Mouse (Mus musculus) testis, adult 2 months (tissue): Measurements from ENCODE around the gene Abhd16b. TPM values are rescaled to one million over a fixed set of nuclear protein-coding genes. Genes with fewer than 3 reads are reported as not detected.
A peak's percentile ranks its signal among the peaks of the same experiment; 100 is the strongest.

Experiments
- H3K27ac ChIP-seq: fragments of 200-500 bp; 2 replicates; pipeline ENCODE4 v1.5.1; 2012; ENCODE audit warnings: low read depth, low read length; ENCODE audit not compliant: control insufficient read depth, insufficient read depth
- H3K27me3 ChIP-seq: fragments of 200-500 bp; 2 replicates; pipeline ENCODE4 v1.6.1; 2012; ENCODE audit warnings: mild to moderate bottlenecking, low read length, moderate library complexity; ENCODE audit not compliant: control insufficient read depth, insufficient read depth
- H3K36me3 ChIP-seq: fragments of 200-500 bp; 2 replicates; pipeline ENCODE4 v1.6.1; 2012; ENCODE audit warnings: mild to moderate bottlenecking, low read length; ENCODE audit not compliant: control insufficient read depth, insufficient read depth
- H3K4me1 ChIP-seq: fragments of 200-500 bp; 2 replicates; pipeline ENCODE4 v1.6.1; 2012; ENCODE audit warnings: low read length; ENCODE audit not compliant: control insufficient read depth, insufficient read depth
- H3K4me3 ChIP-seq: fragments of 200-500 bp; 2 replicates; pipeline ENCODE4 v1.5.1; 2012; ENCODE audit warnings: low read depth, mild to moderate bottlenecking, low read length, moderate library complexity, mixed read lengths; ENCODE audit not compliant: control insufficient read depth
- CTCF ChIP-seq: fragments of 200-500 bp; IDR thresholded peaks from 2 replicates; pipeline ENCODE4 v1.5.1; 2012; ENCODE audit warnings: low read depth, mild to moderate bottlenecking, inconsistent platforms, low read length, moderate library complexity; ENCODE audit not compliant: control insufficient read depth, insufficient read depth, insufficient replicate concordance
- POLR2A ChIP-seq: fragments of 200-500 bp; IDR thresholded peaks from 2 replicates; pipeline ENCODE4 v1.6.1; 2012; ENCODE audit warnings: low read depth, mild to moderate bottlenecking, inconsistent platforms, low read length, moderate library complexity; ENCODE audit not compliant: control insufficient read depth
- polyA plus RNA-seq: library from polyadenylated mRNA; depleted of rRNA; stranded (reverse); fragments of >200 nt; gene quantifications from 2 replicates; pipeline ENCODE4 v1.2.3, GENCODE M21; 2012; rRNA removed

The Abhd16b gene
- 141 and 146 TPM in 2 replicates for polyA plus RNA-seq

- peaks cover 15% of the 10 kb centered on the region for H3K4me1 ChIP-seq
- peak within 1 kb of the TSS; percentile 28; the same call in 1 of the 2 replicates for H3K27ac ChIP-seq
- TF ChIP-seq CTCF: no peak
- TF ChIP-seq POLR2A: peak; percentile 24; the same call in 1 of the 2 replicates
- peak within 1 kb of the TSS; percentile 82 for H3K4me3 ChIP-seq
- H3K36me3 ChIP-seq: no peaks in the 10 kb centered on the region
- no peaks in the 10 kb centered on the region for H3K27me3 ChIP-seq
These were observed at the start of gene Abhd16b for GRCm38 (mm10) chr2:181493156-181493927. TSS of gene Abhd16b (plus strand) at chr2:181493206.

- Histone ChIP-seq H3K4me1 (no peaks in the 10 kb centered on the region), H3K36me3 (no peaks in the 10 kb centered on the region), H3K27ac (no peak overlapping the region), H3K4me3 (no peak overlapping the region), H3K27me3 (no peaks in the 10 kb centered on the region)
- no peak for TF ChIP-seq CTCF
- no peak for TF ChIP-seq POLR2A
These were observed 40.8 kb upstream of the Abhd16b start for GRCm38 (mm10) chr2:181452181-181452580.

GRCm38 (mm10) chr2:181453274-181453673 lies 39.7 kb upstream of the Abhd16b start:
- Histone ChIP-seq H3K27ac (no peak overlapping the region), H3K27me3 (no peaks in the 10 kb centered on the region), H3K4me1 (peaks cover 6% of the 10 kb centered on the region), H3K36me3 (no peaks in the 10 kb centered on the region), H3K4me3 (no peak overlapping the region)
- peak; percentile 44; the same call in 1 of the 2 replicates for TF ChIP-seq CTCF
- TF ChIP-seq POLR2A: no peak

- H3K36me3 ChIP-seq: no peaks in the 10 kb centered on the region
- no peak overlapping the region for H3K27ac ChIP-seq
- no peak overlapping the region for H3K4me3 ChIP-seq
- peaks cover 19% of the 10 kb centered on the region for H3K4me1 ChIP-seq
- no peaks in the 10 kb centered on the region for H3K27me3 ChIP-seq
- TF ChIP-seq POLR2A (no peak), CTCF (no peak)
These were observed 37.1 kb upstream of the Abhd16b start for GRCm38 (mm10) chr2:181455899-181456298.

- H3K4me3 ChIP-seq: no peak overlapping the region
These were observed 35.2 kb upstream of the Abhd16b start for GRCm38 (mm10) chr2:181457831-181458230.

GRCm38 (mm10) chr2:181458411-181459152 lies 34.4 kb upstream of the Abhd16b start:
- TF ChIP-seq CTCF (no peak), POLR2A (no peak)
- Histone ChIP-seq H3K4me1 (peaks cover 28% of the 10 kb centered on the region), H3K36me3 (no peaks in the 10 kb centered on the region), H3K4me3 (peak overlapping the region; percentile 90), H3K27me3 (no peaks in the 10 kb centered on the region), H3K27ac (0 out of 2 replicates have a peak overlapping the region, but pooled peaks have one; percentile 5)

More at GRCm38 (mm10) chr2:181457831-181458230, 35.2 kb upstream of the Abhd16b start:
- Histone ChIP-seq H3K27ac (no peak overlapping the region), H3K36me3 (no peaks in the 10 kb centered on the region), H3K27me3 (no peaks in the 10 kb centered on the region), H3K4me1 (peaks cover 21% of the 10 kb centered on the region)
- TF ChIP-seq CTCF (no peak), POLR2A (no peak)

GRCm38 (mm10) chr2:181459153-181459672 lies 33.8 kb upstream of the Abhd16b start, which contains the start of gene Zbtb46:
TSS of gene Zbtb46 (minus strand) at chr2:181459426.
- no peaks in the 10 kb centered on the region for H3K27me3 ChIP-seq
- peak within 1 kb of the TSS; percentile 90 for H3K4me3 ChIP-seq
- H3K36me3 ChIP-seq: no peaks in the 10 kb centered on the region
- TF ChIP-seq CTCF (no peak), POLR2A (peak; percentile 8; the same call in 1 of the 2 replicates)
- peak within 1 kb of the TSS; percentile 73 for H3K27ac ChIP-seq
- peaks cover 29% of the 10 kb centered on the region for H3K4me1 ChIP-seq
